ENCODE assay signal across 35 mouse cellular contexts in the genomic region with DNA sequence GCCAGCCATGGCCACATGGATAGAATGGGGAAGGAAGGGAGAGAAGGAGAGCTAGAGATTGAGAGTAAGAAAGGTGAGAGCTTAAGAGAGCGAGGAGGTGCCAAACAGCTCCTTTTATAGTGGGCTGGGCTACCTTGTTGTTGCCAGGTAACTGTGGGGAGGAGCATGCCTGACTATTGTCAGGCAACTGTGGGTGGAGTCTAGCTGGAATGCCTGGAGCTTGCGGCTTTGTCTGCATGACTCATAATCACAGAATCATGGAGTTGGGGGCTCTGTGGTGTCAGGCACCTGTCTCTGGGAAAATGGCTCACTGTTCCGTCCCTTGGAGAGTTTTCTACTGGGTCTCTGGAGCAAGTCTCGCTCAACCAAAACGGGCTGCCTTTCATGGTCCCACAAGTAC. TPM values are rescaled to one million over a fixed set of nuclear protein-coding genes. Genes with fewer than 3 reads are reported as not detected.
A peak's percentile ranks its signal among the peaks of the same experiment; 100 is the strongest.
DNase-seq lines count a peak whose midpoint lies in the region; ATAC-seq and TF ChIP-seq lines count a peak whose summit lies in the region.
"Had no signal": no experiment of that assay in that cellular context is flagged by ENCODE, and none has a peak within 500 bp of the region (broad histone marks: within the 10 kb centered on the region; RNA-seq: fewer than 3 reads in every experiment).

No protein-coding gene starts in this region.

- in situ Hi-C loops in ES-E14 (cut with MboI; ENCODE audit: low sequenced_read_pairs in 2 of 2, unreplicated experiment in 2 of 2), result no loop called here

- H3K4me2 ChIP-seq in forebrain, postnatal 0 days (ENCODE audit: low read depth), result no peak overlapping the region
- H3K4me2 ChIP-seq in forebrain, embryonic 16.5 days (ENCODE audit: low read length), result no peak overlapping the region
- H3K4me2 ChIP-seq: embryonic facial prominence, embryonic 13.5 days; forebrain, embryonic 15.5 days; heart, embryonic 13.5 days; hindbrain, embryonic 14.5 days had no signal

- ATAC-seq in forebrain, postnatal 0 days, result peak; percentile 34; the same call in 1 of the 2 replicates
- no peak for ATAC-seq in forebrain, embryonic 16.5 days
- ATAC-seq: activated CD4-positive, CD25-positive, alpha-beta regulatory T cell, adult 4 months; forebrain, embryonic 15.5 days; hindbrain, postnatal 0 days; inflammation-experienced regulatory T-cells, adult 6 months; intestine, embryonic 16.5 days had no signal

- DNase-seq in forebrain, postnatal 0 days, result no peak
- DNase-seq in ES-E14 (ENCODE audit: low read depth, low spot score) (peak; percentile 36), WW6 (ENCODE audit: low read depth, low spot score) (peak; percentile 31)
- DNase-seq in left cerebral cortex, postnatal 4 days, result no peak
- DNase-seq in T-cell, adult 2 months (ENCODE audit: low spot score), result no peak
- DNase-seq: adrenal gland, adult 8-10 months; adrenal gland, postnatal 25 days; B cell, adult 2 months; cerebellum, adult 11-12 months; cerebellum, adult 8-10 months; cerebellum, postnatal 10 days; cerebellum, postnatal 36 days; embryo, embryonic 11 days; gastrocnemius, postnatal 25 days; heart, adult 2 months; heart, postnatal 14 days; heart, postnatal 4 days; kidney, adult 18-20 months had no signal

- TF ChIP-seq CTCF in forebrain, postnatal 0 days (IDR thresholded peaks at IDR 0.05; ENCODE audit: low read depth), result no peak
- TF ChIP-seq CTCF in E14TG2a.4 (conservative IDR thresholded peaks at IDR 0.05; ENCODE audit: low read length), result no peak

- no peaks in the 10 kb centered on the region for H3K9me3 ChIP-seq in forebrain, postnatal 0 days (ENCODE audit: low read length)
- H3K9me3 ChIP-seq in forebrain, embryonic 16.5 days (ENCODE audit: control insufficient read depth, low read length), result no peaks in the 10 kb centered on the region
- H3K9me3 ChIP-seq in E14TG2a.4 (ENCODE audit: low read length) (no peaks in the 10 kb centered on the region), ES-E14 (ENCODE audit: control insufficient read depth, insufficient read depth, low read depth, low read length) (no peaks in the 10 kb centered on the region)
- H3K9me3 ChIP-seq: embryonic facial prominence, embryonic 10.5 days; embryonic facial prominence, embryonic 13.5 days; forebrain, embryonic 10.5 days; forebrain, embryonic 15.5 days; G1E; heart, embryonic 10.5 days; heart, embryonic 13.5 days had no signal

- H3K27ac ChIP-seq in forebrain, postnatal 0 days (ENCODE audit: low read depth, low read length), result no peak overlapping the region
- no peak overlapping the region for H3K27ac ChIP-seq in forebrain, embryonic 16.5 days (ENCODE audit: low read length)
- no peak overlapping the region for H3K27ac ChIP-seq in ES-E14 (ENCODE audit: insufficient read depth, low read depth, low read length, poor library complexity, severe bottlenecking)
- H3K27ac ChIP-seq: embryonic facial prominence, embryonic 10.5 days; embryonic facial prominence, embryonic 13.5 days; forebrain, embryonic 10.5 days; forebrain, embryonic 15.5 days; heart, adult 2 months; heart, embryonic 10.5 days; heart, embryonic 13.5 days; hindbrain, embryonic 14.5 days; hindbrain, postnatal 0 days had no signal

- WGBS in forebrain, postnatal 0 days, result 59% methylated on average over 5 of the region's 5 CpGs
- 60% methylated on average over 5 of the region's 5 CpGs for WGBS in forebrain, embryonic 16.5 days

- no peaks in the 10 kb centered on the region for H3K36me3 ChIP-seq in forebrain, postnatal 0 days (ENCODE audit: insufficient read depth)
- H3K36me3 ChIP-seq in forebrain, embryonic 16.5 days (ENCODE audit: control insufficient read depth, insufficient read depth), result no peaks in the 10 kb centered on the region
- H3K36me3 ChIP-seq in E14TG2a.4 (ENCODE audit: insufficient read depth, low read length) (no peaks in the 10 kb centered on the region), ES-E14 (ENCODE audit: control insufficient read depth, insufficient read depth, low read length, poor library complexity, severe bottlenecking) (no peaks in the 10 kb centered on the region)
- H3K36me3 ChIP-seq: embryonic facial prominence, embryonic 10.5 days; embryonic facial prominence, embryonic 13.5 days; forebrain, embryonic 10.5 days; forebrain, embryonic 15.5 days; G1E; heart, embryonic 10.5 days; heart, embryonic 13.5 days had no signal

- no peak overlapping the region for H3K4me3 ChIP-seq in forebrain, postnatal 0 days (ENCODE audit: low read depth, low read length)
- H3K4me3 ChIP-seq in forebrain, embryonic 16.5 days (replicated peaks; ENCODE audit: low read length), result no peak overlapping the region
- 0 out of 2 replicates have a peak overlapping the region, but pooled peaks have one; percentile 7 for H3K4me3 ChIP-seq in E14TG2a.4 (replicated peaks; ENCODE audit: low read length)
- no peak overlapping the region for H3K4me3 ChIP-seq in ES-E14 (ENCODE audit: insufficient read depth in 1 of 2, low read depth in 1 of 2, low read length in 2 of 2, poor library complexity in 1 of 2, severe bottlenecking in 1 of 2)
- H3K4me3 ChIP-seq: embryonic facial prominence, embryonic 10.5 days; embryonic facial prominence, embryonic 13.5 days; erythroblast, embryonic 14.5 days; forebrain, embryonic 10.5 days; forebrain, embryonic 15.5 days; heart, adult 2 months; heart, embryonic 10.5 days; heart, embryonic 13.5 days had no signal

- H3K27me3 ChIP-seq in forebrain, postnatal 0 days (ENCODE audit: insufficient read depth, low read length), result no peaks in the 10 kb centered on the region
- H3K27me3 ChIP-seq in forebrain, embryonic 16.5 days (replicated peaks; ENCODE audit: control insufficient read depth, insufficient read depth, low read length), result no peaks in the 10 kb centered on the region
- no peaks in the 10 kb centered on the region for H3K27me3 ChIP-seq in E14TG2a.4 (ENCODE audit: insufficient read depth, low read length)
- H3K27me3 ChIP-seq: CH12.LX; embryonic facial prominence, embryonic 13.5 days; forebrain, embryonic 15.5 days; heart, embryonic 13.5 days had no signal

- no peak overlapping the region for H3K9ac ChIP-seq in forebrain, postnatal 0 days
- H3K9ac ChIP-seq in forebrain, embryonic 16.5 days (replicated peaks; ENCODE audit: low read depth, low read length), result no peak overlapping the region
- no peak overlapping the region for H3K9ac ChIP-seq in ES-E14 (ENCODE audit: insufficient read depth, low read depth, low read length, poor library complexity, severe bottlenecking)
- H3K9ac ChIP-seq: embryonic facial prominence, embryonic 13.5 days; forebrain, embryonic 15.5 days; heart, embryonic 13.5 days; hindbrain, embryonic 14.5 days had no signal

- H3K4me1 ChIP-seq in forebrain, postnatal 0 days (ENCODE audit: insufficient read depth), result no peaks in the 10 kb centered on the region
- H3K4me1 ChIP-seq in forebrain, embryonic 16.5 days (replicated peaks; ENCODE audit: control insufficient read depth, insufficient read depth, low read length), result no peaks in the 10 kb centered on the region
- H3K4me1 ChIP-seq in E14TG2a.4 (replicated peaks; ENCODE audit: low read depth, low read length) (peaks cover 12% of the 10 kb centered on the region), ES-E14 (ENCODE audit: control insufficient read depth in 2 of 2, insufficient read depth in 2 of 2, low read length in 2 of 2, poor library complexity in 1 of 2) (peaks cover 1 to 2% of the 10 kb centered on the region in 2 experiments; a peak in 1 of 4 replicates)
- H3K4me1 ChIP-seq: embryonic facial prominence, embryonic 10.5 days; embryonic facial prominence, embryonic 13.5 days; forebrain, embryonic 15.5 days; heart, embryonic 10.5 days; heart, embryonic 13.5 days had no signal

- intact Hi-C loops in left cerebral cortex, postnatal 4 days (cut with DNase I), result no loop called here

TF ChIP-seq in ES-E14, 5 proteins besides CTCF, POLR2A, EP300 and RAD21:
- TF ChIP-seq MAFK (IDR thresholded peaks at IDR 0.05; ENCODE audit: insufficient read depth, low read depth, low read length) (no peak), CHD2 (IDR thresholded peaks at IDR 0.05; ENCODE audit: low read depth, low read length) (no peak), ZC3H11A (IDR thresholded peaks at IDR 0.05; ENCODE audit: borderline replicate concordance, low read depth, low read length) (no peak), HCFC1 (IDR thresholded peaks at IDR 0.05; ENCODE audit: borderline replicate concordance, insufficient read depth, low read length) (no peak), ZNF384 (IDR thresholded peaks at IDR 0.05; ENCODE audit: low read depth, low read length) (no peak)
TF ChIP-seq in ES-E14: peak in this region for 0.

RNA-seq across cellular contexts. Expression of gene Zpbp, which starts 29.8 kb away (rescaled TPM):
- total RNA-seq in forebrain, postnatal 0 days (2014; rRNA removed), result 1.9 TPM in 2 replicates
- polyA plus RNA-seq in forebrain, postnatal 0 days (2015; fragmentation: Nextera tagmentation; extraction: Ambion mirVana), result 0.84 and 0.90 TPM in 2 replicates
- 0.40 and 0.85 TPM in 2 replicates for polyA plus RNA-seq in forebrain, embryonic 16.5 days (2015; fragmentation: Nextera tagmentation; extraction: Ambion mirVana)
- total RNA-seq in ES-E14 (2012; rRNA removed), result 0.22 and 0.37 TPM in 2 replicates
- total RNA-seq in left cerebral cortex, postnatal 4 days (2021), result under 1 TPM; 0.81 to 0.82 TPM
- polyA plus RNA-seq: erythroblast, embryonic 14.5 days had no signal

RNA-seq across cellular contexts. Expression of gene Spata48, which starts 30.1 kb away (rescaled TPM):
- total RNA-seq in forebrain, postnatal 0 days (2014; rRNA removed), result 6.8 and 7.6 TPM in 2 replicates
- polyA plus RNA-seq in forebrain, postnatal 0 days (2015; fragmentation: Nextera tagmentation; extraction: Ambion mirVana), result 0.48 and 0.89 TPM in 2 replicates
- polyA plus RNA-seq in forebrain, embryonic 16.5 days (2015; fragmentation: Nextera tagmentation; extraction: Ambion mirVana), result 0.96 TPM in 1 of 2 replicates, not detected in the other
- 0.21 and 0.31 TPM in 2 replicates for total RNA-seq in ES-E14 (2012; rRNA removed)
- 1 to 10 TPM; 1.6 TPM for total RNA-seq in left cerebral cortex, postnatal 4 days (2021)
- total RNA-seq: granulocyte monocyte progenitor cell, adult 5-6 weeks had no signal

Comparison
In these comparisons a context has a peak if more than half of its experiments do, and no peak if none do; other contexts are left out.
1. DNase-seq: peak in ES-E14 (single experiment) and WW6 (single experiment); none in forebrain, postnatal 0 days (single experiment), left cerebral cortex, postnatal 4 days (single experiment) and T-cell, adult 2 months (single experiment).